Mouse (Mus musculus) limb, embryonic 12.5 days (tissue): ENCODE measurements at regions not wholly inside any gene's neighbourhood (a gene's known extent, or its start where the extent isn't known, plus 50 kb on each side); places are given as distances from the start of the nearest gene placed in this dataset.

ENCODE experiments used
- ATAC-seq: fragments of 200-750 bp; cut with Nextera tagmentation; 2 replicates; pipeline ENCODE4 v1.8.0; 2017; ENCODE audit warnings: low read depth, moderate TSS enrichment; ENCODE audit not compliant: insufficient number of reproducible peaks, insufficient read depth, low FRiP score, low TSS enrichment
- H3K27ac ChIP-seq: fragments of 300-500 bp; sonication (generic); 2 replicates; pipeline ENCODE4 v1.5.1; 2016; ENCODE audit warnings: mild to moderate bottlenecking, moderate library complexity
- H3K27me3 ChIP-seq: fragments of 300-500 bp; sonication (generic); 2 replicates; pipeline ENCODE4 v1.6.1; 2016; ENCODE audit warnings: mild to moderate bottlenecking, moderate library complexity
- H3K36me3 ChIP-seq: fragments of 300-500 bp; sonication (generic); 2 replicates; pipeline ENCODE4 v1.6.1; 2016; ENCODE audit warnings: mild to moderate bottlenecking, moderate library complexity
- H3K4me1 ChIP-seq: fragments of 300-500 bp; sonication (generic); replicated peaks from 2 replicates; pipeline ENCODE4 v1.6.1; 2016
- H3K4me2 ChIP-seq: fragments of 300-500 bp; sonication (generic); 2 replicates; pipeline ENCODE4 v1.6.1; 2016; ENCODE audit warnings: mild to moderate bottlenecking, moderate library complexity
- H3K4me3 ChIP-seq: fragments of 300-500 bp; sonication (generic); replicated peaks from 2 replicates; pipeline ENCODE4 v1.5.1; 2016; ENCODE audit warnings: mild to moderate bottlenecking
- H3K9ac ChIP-seq: fragments of 300-500 bp; sonication (generic); replicated peaks from 2 replicates; pipeline ENCODE4 v1.6.1; 2016; ENCODE audit warnings: mild to moderate bottlenecking, moderate library complexity
- H3K9me3 ChIP-seq: fragments of 300-500 bp; sonication (generic); 2 replicates; pipeline ENCODE4 v1.6.1; 2016; ENCODE audit warnings: mild to moderate bottlenecking, moderate library complexity
- WGBS: fragments of 180-500 bp; shearing (Covaris S2); methylation state at CpG from one replicate; pipeline ENCODE4 v1.1.7; 2016; 5-methylcytosine and 5-hydroxymethylcytosine counted together

DNA sequence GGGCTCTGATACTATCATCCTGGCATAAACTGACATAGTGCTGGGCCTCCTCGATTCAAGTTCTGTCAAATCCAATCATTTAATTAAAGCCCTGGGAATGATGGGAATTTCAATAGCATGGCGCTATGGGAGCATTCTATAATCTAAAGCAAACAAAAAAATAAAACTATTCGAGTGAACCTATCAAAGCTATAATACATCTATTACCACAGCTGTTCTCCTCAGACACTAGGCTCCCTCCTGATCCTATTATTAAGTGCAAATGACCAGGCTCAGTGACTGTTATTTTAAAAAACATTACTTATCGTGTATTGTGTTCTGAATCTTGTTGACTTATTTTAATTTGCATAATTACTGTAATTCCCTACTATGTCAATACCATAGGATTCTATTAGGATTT lies 563.7 kb upstream of the Acvr2a start:
- no peaks in the 10 kb centered on the region for H3K4me1 ChIP-seq
- H3K9me3 ChIP-seq: no peaks in the 10 kb centered on the region
- H3K27ac ChIP-seq: no peak overlapping the region
- no peak overlapping the region for H3K9ac ChIP-seq
- ATAC-seq: no peak
- no peaks in the 10 kb centered on the region for H3K27me3 ChIP-seq
- H3K36me3 ChIP-seq: no peaks in the 10 kb centered on the region
- 83% methylated on average over 4 of the region's 4 CpGs for WGBS
- H3K4me2 ChIP-seq: no peak overlapping the region
- H3K4me3 ChIP-seq: no peak overlapping the region

DNA sequence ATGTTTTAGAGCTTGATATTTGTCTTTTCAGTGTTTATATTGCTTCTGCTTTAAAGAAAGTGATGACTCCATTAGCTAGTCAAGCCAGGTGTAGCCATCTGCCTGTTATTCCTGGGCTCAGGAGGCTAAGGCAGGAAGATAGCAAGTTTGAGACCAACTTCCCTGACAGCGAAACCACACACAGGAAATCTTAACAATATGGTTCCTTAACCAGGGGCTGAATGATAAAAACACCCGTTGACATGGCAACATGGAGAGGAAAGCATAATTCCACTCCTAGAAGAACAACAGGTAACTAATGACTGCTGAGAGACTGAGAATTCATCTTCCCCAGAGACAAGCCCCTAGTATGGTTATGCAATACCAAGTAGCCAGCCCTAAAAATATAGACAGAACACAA lies 553.6 kb upstream of the Acvr2a start:
- H3K4me2 ChIP-seq: no peak overlapping the region
- no peak overlapping the region for H3K9ac ChIP-seq
- H3K9me3 ChIP-seq: no peaks in the 10 kb centered on the region
- no peak overlapping the region for H3K27ac ChIP-seq
- 73% methylated on average over 2 of the region's 2 CpGs for WGBS
- no peaks in the 10 kb centered on the region for H3K36me3 ChIP-seq
- no peaks in the 10 kb centered on the region for H3K27me3 ChIP-seq
- no peak for ATAC-seq
- no peak overlapping the region for H3K4me3 ChIP-seq
- H3K4me1 ChIP-seq: no peaks in the 10 kb centered on the region
